Mouse (Mus musculus): ENCODE results near the gene Plau. TPM values are rescaled to one million over a fixed set of nuclear protein-coding genes. Genes with fewer than 3 reads are reported as not detected.
A peak's percentile ranks its signal among the peaks of the same experiment; 100 is the strongest.

Plau gene
- polyA plus RNA-seq, 1 experiment = 0.90 TPM

- H3K4me1 ChIP-seq (ENCODE audit: control insufficient read depth, insufficient read depth, low read length) = no peaks in the 10 kb centered on the region
- no peaks in the 10 kb centered on the region for H3K27me3 ChIP-seq (ENCODE audit: control insufficient read depth, insufficient read depth, low read length)
- peak; percentile 87 to 92 for DNase-seq
- H3K27ac ChIP-seq (ENCODE audit: insufficient read depth, low read length) = no peak overlapping the region
- WGBS = 5% methylated on average over 7 of the region's 7 CpGs
- TF ChIP-seq POLR2A (IDR thresholded peaks at IDR 0.05; ENCODE audit: borderline replicate concordance, insufficient read depth, low read length) (no peak), CTCF (IDR thresholded peaks at IDR 0.05; ENCODE audit: borderline replicate concordance, insufficient read depth, low read depth, low read length) (peak; percentile 98)
- H3K4me3 ChIP-seq (replicated peaks; ENCODE audit: insufficient read depth, low read depth, low read length) = no peak overlapping the region
Observed at GRCm38 (mm10) chr14:20798761-20799160, 37.7 kb upstream of the Plau start.

GRCm38 (mm10) chr14:20802926-20803605 lies 33.4 kb upstream of the Plau start:
- H3K4me1 ChIP-seq (ENCODE audit: control insufficient read depth, insufficient read depth, low read length) = no peaks in the 10 kb centered on the region
- H3K4me3 ChIP-seq (replicated peaks; ENCODE audit: insufficient read depth, low read depth, low read length) = no peak overlapping the region
- no peaks in the 10 kb centered on the region for H3K27me3 ChIP-seq (ENCODE audit: control insufficient read depth, insufficient read depth, low read length)
- TF ChIP-seq CTCF (IDR thresholded peaks at IDR 0.05; ENCODE audit: borderline replicate concordance, insufficient read depth, low read depth, low read length) (no peak), POLR2A (IDR thresholded peaks at IDR 0.05; ENCODE audit: borderline replicate concordance, insufficient read depth, low read length) (no peak)
- DNase-seq = no peak
- H3K27ac ChIP-seq (ENCODE audit: insufficient read depth, low read length) = no peak overlapping the region
- WGBS = 43% methylated on average over 2 of the region's 2 CpGs

- TF ChIP-seq CTCF (IDR thresholded peaks at IDR 0.05; ENCODE audit: borderline replicate concordance, insufficient read depth, low read depth, low read length) = peak; percentile 86
- TF ChIP-seq POLR2A (IDR thresholded peaks at IDR 0.05; ENCODE audit: borderline replicate concordance, insufficient read depth, low read length) = no peak
- Histone ChIP-seq H3K27ac (ENCODE audit: insufficient read depth, low read length) (no peak overlapping the region), H3K27me3 (ENCODE audit: control insufficient read depth, insufficient read depth, low read length) (no peaks in the 10 kb centered on the region), H3K4me1 (ENCODE audit: control insufficient read depth, insufficient read depth, low read length) (no peaks in the 10 kb centered on the region), H3K4me3 (replicated peaks; ENCODE audit: insufficient read depth, low read depth, low read length) (no peak overlapping the region)
- peak; percentile 49 to 72 for DNase-seq
- WGBS = 14% methylated on average over 7 of the region's 7 CpGs
Observed at GRCm38 (mm10) chr14:20803606-20803938, 32.9 kb upstream of the Plau start.

GRCm38 (mm10) chr14:20804481-20804880 lies 32.0 kb upstream of the Plau start:
- no peak overlapping the region for H3K27ac ChIP-seq (ENCODE audit: insufficient read depth, low read length)
- WGBS = 82% methylated on average over 5 of the region's 5 CpGs
- no peak overlapping the region for H3K4me3 ChIP-seq (replicated peaks; ENCODE audit: insufficient read depth, low read depth, low read length)
- TF ChIP-seq CTCF (IDR thresholded peaks at IDR 0.05; ENCODE audit: borderline replicate concordance, insufficient read depth, low read depth, low read length) = no peak
- DNase-seq = no peak
- no peaks in the 10 kb centered on the region for H3K27me3 ChIP-seq (ENCODE audit: control insufficient read depth, insufficient read depth, low read length)
- no peaks in the 10 kb centered on the region for H3K4me1 ChIP-seq (ENCODE audit: control insufficient read depth, insufficient read depth, low read length)

- no peak overlapping the region for H3K27ac ChIP-seq (ENCODE audit: insufficient read depth, low read length)
- WGBS = 18% methylated on average over 9 of the region's 9 CpGs
- H3K27me3 ChIP-seq (ENCODE audit: control insufficient read depth, insufficient read depth, low read length) = no peaks in the 10 kb centered on the region
- TF ChIP-seq CTCF (IDR thresholded peaks at IDR 0.05; ENCODE audit: borderline replicate concordance, insufficient read depth, low read depth, low read length) (no peak), POLR2A (IDR thresholded peaks at IDR 0.05; ENCODE audit: borderline replicate concordance, insufficient read depth, low read length) (no peak)
- no peak overlapping the region for H3K4me3 ChIP-seq (replicated peaks; ENCODE audit: insufficient read depth, low read depth, low read length)
- no peaks in the 10 kb centered on the region for H3K4me1 ChIP-seq (ENCODE audit: control insufficient read depth, insufficient read depth, low read length)
- peak in 1 of 2 experiments; percentile 53 for DNase-seq
Observed at GRCm38 (mm10) chr14:20804964-20805672, 31.3 kb upstream of the Plau start.

- 70% methylated on average over 14 of the region's 14 CpGs for WGBS
- Histone ChIP-seq H3K4me1 (ENCODE audit: control insufficient read depth, insufficient read depth, low read length) (no peaks in the 10 kb centered on the region), H3K4me3 (replicated peaks; ENCODE audit: insufficient read depth, low read depth, low read length) (no peak overlapping the region), H3K27ac (ENCODE audit: insufficient read depth, low read length) (no peak overlapping the region), H3K27me3 (ENCODE audit: control insufficient read depth, insufficient read depth, low read length) (no peaks in the 10 kb centered on the region)
- TF ChIP-seq POLR2A (IDR thresholded peaks at IDR 0.05; ENCODE audit: borderline replicate concordance, insufficient read depth, low read length) (no peak), CTCF (IDR thresholded peaks at IDR 0.05; ENCODE audit: borderline replicate concordance, insufficient read depth, low read depth, low read length) (no peak)
- DNase-seq = no peak
Observed at GRCm38 (mm10) chr14:20806116-20806840, 30.2 kb upstream of the Plau start.

- no peaks in the 10 kb centered on the region for H3K27me3 ChIP-seq (ENCODE audit: control insufficient read depth, insufficient read depth, low read length)
- no peak for DNase-seq
- no peak overlapping the region for H3K27ac ChIP-seq (ENCODE audit: insufficient read depth, low read length)
- 84% methylated on average over 4 of the region's 4 CpGs for WGBS
- no peak for TF ChIP-seq CTCF (IDR thresholded peaks at IDR 0.05; ENCODE audit: borderline replicate concordance, insufficient read depth, low read depth, low read length)
- no peak for TF ChIP-seq POLR2A (IDR thresholded peaks at IDR 0.05; ENCODE audit: borderline replicate concordance, insufficient read depth, low read length)
- no peaks in the 10 kb centered on the region for H3K4me1 ChIP-seq (ENCODE audit: control insufficient read depth, insufficient read depth, low read length)
- H3K4me3 ChIP-seq (replicated peaks; ENCODE audit: insufficient read depth, low read depth, low read length) = no peak overlapping the region
Observed at GRCm38 (mm10) chr14:20809349-20809748, 27.1 kb upstream of the Plau start.
